Mouse (Mus musculus): ENCODE data around the gene Sorbs1.

The Sorbs1 gene

DNA sequence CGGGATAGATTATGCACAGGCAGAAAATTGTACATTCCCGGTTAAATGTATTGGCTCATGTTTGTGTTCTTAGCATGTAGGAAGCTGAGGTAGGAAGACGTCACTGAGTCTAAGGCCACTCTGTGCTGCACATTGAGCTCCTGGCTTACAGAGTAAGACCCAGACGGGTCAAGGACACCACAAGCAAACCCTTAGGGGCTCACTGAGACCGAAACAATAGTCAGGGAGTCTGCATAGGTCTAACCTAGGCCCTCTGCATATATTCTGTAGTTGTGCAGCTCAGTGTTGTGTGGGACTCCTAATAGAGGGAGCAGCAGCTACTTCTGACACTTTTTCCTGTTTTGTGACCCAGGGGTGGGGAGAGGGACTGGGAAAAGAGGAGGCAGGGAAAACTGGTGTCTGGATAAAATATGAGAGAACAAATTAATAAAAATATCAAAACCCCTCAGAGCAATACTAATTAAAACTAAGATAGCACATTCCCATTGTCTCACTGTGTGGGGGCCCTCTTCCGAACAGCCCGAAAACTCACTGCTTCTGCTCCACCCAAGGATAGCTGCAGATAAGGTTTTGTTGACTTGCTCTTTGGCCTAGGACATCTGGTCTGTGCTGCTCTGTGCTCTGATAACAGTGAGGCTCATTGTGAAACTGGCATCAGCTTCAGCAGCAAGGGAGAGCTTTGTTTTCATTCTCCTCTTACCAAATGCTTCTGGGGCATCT is 216.3 kb downstream of the Sorbs1 start:
- peak; percentile 34 for DNase-seq

GRCm38 (mm10) chr19:40294231-40294630 is 219.3 kb downstream of the Sorbs1 start:
- no peak for DNase-seq

DNA sequence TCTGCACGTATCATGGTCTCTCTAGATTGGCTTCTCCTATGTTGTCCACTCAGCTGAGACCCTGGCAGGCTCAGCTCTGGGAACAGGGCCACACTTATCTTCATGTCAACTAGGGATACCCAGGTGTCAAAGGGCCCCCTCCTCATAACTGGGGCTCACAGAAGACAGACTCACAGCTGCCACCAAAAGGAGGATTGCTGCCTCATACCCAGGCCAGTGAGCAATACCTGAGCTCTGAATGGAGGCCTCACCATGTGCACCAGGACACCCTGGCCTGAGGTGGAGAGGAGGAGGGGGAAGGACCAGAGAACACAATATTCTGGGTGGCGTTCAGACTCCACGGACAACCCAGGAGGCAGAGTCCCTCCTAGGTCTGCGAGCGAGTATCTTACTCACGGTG is 219.8 kb downstream of the Sorbs1 start:
- DNase-seq, result no peak

GRCm38 (mm10) chr19:40290099-40290724 is 223.4 kb downstream of the Sorbs1 start:
- no peak for DNase-seq

DNA sequence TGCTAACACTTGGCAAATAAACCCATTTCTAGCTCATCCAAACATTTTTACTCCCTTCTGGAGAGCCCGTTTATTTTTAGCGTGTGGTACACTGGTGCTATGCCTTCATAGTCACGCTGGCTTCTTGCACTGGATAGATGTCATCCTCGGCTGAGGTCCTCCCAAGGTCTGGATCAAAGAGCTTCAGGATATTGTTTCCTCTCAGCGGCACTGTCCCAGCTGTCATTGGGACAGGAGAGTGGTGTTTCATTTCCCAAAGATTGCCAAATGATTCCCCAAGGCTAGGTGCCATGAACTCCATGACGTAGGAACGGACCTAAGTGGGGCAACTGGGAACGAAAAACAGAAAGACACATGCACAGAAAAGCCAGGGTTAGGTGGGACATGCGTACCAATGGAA is 225.2 kb downstream of the Sorbs1 start:
- DNase-seq, result no peak

DNA sequence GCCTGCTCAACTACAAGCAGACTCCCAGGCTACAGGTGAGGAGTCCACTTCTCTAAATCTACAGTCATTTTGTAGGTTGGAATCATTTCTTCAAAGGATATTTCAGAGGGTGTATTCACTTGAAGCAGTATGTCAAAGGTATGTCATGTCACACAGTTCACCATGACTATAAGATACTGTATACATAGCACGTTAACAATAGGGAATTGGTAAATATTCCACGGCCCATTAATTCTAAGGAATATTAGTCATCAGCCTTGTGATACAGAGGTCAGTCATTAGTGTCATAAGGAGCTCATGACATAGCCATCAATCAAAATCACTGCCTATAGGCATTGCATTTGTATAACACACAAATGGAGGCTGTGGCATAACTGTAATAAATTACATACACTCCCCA is 228.9 kb downstream of the Sorbs1 start:
- DNase-seq, result no peak

- DNase-seq, result no peak
These were observed 230.2 kb downstream of the Sorbs1 start for GRCm38 (mm10) chr19:40283415-40283814.

- no peak for DNase-seq
These were observed 235.1 kb downstream of the Sorbs1 start for GRCm38 (mm10) chr19:40278372-40279023.

DNA sequence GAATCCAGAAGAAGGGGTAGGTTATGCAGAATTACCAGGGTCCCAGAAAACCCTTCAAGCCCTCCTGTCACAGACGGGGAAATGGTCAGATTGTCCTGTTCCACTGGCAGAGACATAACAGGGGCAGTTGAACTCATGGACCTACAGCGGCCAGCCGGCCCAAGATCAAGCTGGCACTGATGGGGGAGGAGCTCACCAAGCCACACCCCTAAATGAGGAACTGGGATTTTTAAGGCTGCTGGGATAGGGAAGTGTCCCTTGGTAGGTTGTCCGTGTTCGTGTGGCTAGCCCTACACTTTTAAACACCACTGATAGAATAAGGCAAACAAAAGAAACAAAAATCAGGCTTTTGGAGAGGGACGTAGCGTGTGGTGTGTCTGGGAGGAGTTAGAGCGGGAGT is 236.1 kb downstream of the Sorbs1 start:
- DNase-seq, result no peak

- peak; percentile 52 for DNase-seq
These were observed 238.0 kb downstream of the Sorbs1 start for GRCm38 (mm10) chr19:40275401-40276188.

GRCm38 (mm10) chr19:40272674-40273073 is 240.9 kb downstream of the Sorbs1 start:
- no peak for DNase-seq

GRCm38 (mm10) chr19:40271308-40271892 is 242.2 kb downstream of the Sorbs1 start, which contains the start of gene Pdlim1:
Gene Pdlim1 (minus strand): TSS chr19:40271842.
- peak; percentile 80 for DNase-seq

GRCm38 (mm10) chr19:40270351-40271307 is 242.9 kb downstream of the Sorbs1 start:
- peak; percentile 36 for DNase-seq

GRCm38 (mm10) chr19:40269526-40269925 is 244.1 kb downstream of the Sorbs1 start:
- no peak for DNase-seq

GRCm38 (mm10) chr19:40268493-40268892 is 245.1 kb downstream of the Sorbs1 start:
- DNase-seq, result no peak

GRCm38 (mm10) chr19:40267380-40267779 is 246.2 kb downstream of the Sorbs1 start:
- no peak for DNase-seq

DNA sequence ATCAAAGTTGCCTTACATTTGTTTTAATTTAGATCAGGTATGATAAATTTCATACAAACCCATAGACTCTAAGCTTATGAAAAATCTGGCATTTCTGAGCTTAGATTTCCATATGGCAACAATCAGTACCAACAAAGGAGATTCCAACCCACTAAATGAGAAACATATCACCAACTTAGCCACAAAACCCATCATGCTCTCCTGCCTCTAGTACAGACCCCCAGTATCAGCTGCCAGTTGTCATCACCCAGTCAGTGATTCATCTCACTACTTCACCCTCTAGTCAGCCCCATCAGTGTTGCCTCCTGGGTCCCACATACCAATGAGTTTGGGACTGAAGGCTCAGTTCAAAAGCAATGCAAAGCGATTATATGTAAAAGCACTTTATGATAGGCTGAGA is 254.1 kb downstream of the Sorbs1 start:
- DNase-seq, result no peak

DNA sequence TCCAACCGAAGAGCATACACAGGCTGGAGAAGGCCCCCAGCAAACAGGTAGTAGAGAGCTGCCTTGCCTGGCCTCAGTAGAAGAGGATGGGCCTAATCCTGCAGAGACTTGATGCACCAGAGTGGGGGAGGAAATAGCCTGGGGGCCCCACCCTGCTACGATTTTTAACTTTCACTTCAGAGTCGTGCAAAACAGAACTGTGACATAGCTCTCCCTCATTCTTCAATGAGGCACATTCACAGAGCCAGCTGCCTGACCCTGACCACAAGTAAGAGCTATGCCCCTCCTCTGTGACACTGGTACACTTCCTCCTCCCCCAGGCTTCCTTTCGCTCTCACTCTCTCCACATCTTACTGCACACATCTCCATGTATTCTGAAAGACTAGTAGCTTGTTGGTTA is 256.2 kb downstream of the Sorbs1 start:
- DNase-seq, result no peak

- no peak for DNase-seq
These were observed 257.1 kb downstream of the Sorbs1 start for GRCm38 (mm10) chr19:40256376-40257050.

- no peak for DNase-seq
These were observed 258.0 kb downstream of the Sorbs1 start for GRCm38 (mm10) chr19:40255561-40255960.

- DNase-seq, result no peak
These were observed 258.8 kb downstream of the Sorbs1 start for GRCm38 (mm10) chr19:40254741-40255140.

Measured in kidney, postnatal 14 days (tissue).